19 mouse cellular contexts compared by ENCODE assay signal in the genomic region with DNA sequence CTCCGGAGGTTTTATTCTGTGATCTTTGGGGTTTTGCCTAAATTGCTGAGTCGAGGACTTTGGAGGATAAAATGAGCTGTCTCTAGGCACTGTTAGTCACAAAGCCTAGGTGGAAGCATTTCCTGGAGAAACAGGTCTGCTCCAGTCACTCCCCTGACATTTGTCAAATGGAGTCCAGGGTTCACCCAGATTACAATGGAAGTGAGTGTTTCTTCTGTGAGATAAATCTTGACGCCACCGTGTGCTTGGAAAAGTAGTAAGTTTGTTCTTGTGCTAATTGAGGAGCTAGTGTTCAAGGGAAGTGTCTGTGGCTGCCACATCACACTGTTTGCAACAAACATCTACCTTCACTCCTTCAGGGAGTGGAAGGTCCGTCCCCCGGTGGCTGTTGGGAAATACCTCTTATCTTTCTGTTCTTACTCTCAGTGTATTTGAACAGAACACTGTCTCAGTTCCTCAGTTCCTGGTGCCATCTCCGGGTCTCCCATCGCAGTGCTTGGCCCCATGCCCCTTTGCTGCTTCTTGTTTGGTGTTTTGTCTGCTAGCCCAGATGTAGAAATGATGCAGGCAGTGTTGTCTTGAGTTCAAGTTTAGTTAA.
DNase-seq lines count a peak whose midpoint lies in the region; ATAC-seq lines count a peak whose summit lies in the region.
"Had no signal": no experiment of that assay in that cellular context is flagged by ENCODE, and none has a peak within 500 bp of the region (broad histone marks: within the 10 kb centered on the region; RNA-seq: fewer than 3 reads in every experiment).

No protein-coding gene starts in this region.

- DNase-seq in R1 (ENCODE audit: low read depth, low spot score): peak; percentile 26
- peak; percentile 71 for DNase-seq in intestine, embryonic 14.5 days (ENCODE audit: low spot score)
- DNase-seq in large intestine, adult 2 months (ENCODE audit: low read depth, low spot score): peak; percentile 52
- DNase-seq in cerebellum, adult 18-20 months: no peak
- DNase-seq in frontal cortex, postnatal 14 days (ENCODE audit: low spot score in 2 of 2): no peak
- DNase-seq in left cerebral cortex, postnatal 4 days: no peak
- DNase-seq in right cerebral cortex, postnatal 14 days: no peak
- DNase-seq: adrenal gland, postnatal 14 days; cerebellum, adult 11-12 months; cerebellum, postnatal 14 days; embryo, embryonic 11 days; gastrocnemius, postnatal 10 days; heart, postnatal 36 days had no signal

- no peak overlapping the region for H3K9ac ChIP-seq in intestine, embryonic 14.5 days (ENCODE audit: low read length)
- H3K9ac ChIP-seq in stomach, embryonic 16.5 days (ENCODE audit: low read length): no peak overlapping the region
- H3K9ac ChIP-seq: embryonic facial prominence, embryonic 15.5 days; forebrain, embryonic 15.5 days; heart, embryonic 13.5 days; hindbrain, embryonic 15.5 days had no signal

- no peaks in the 10 kb centered on the region for H3K27me3 ChIP-seq in intestine, embryonic 14.5 days (replicated peaks; ENCODE audit: control insufficient read depth, insufficient read depth, low read length)
- no peaks in the 10 kb centered on the region for H3K27me3 ChIP-seq in stomach, embryonic 16.5 days (ENCODE audit: control insufficient read depth, insufficient read depth, low read length)
- H3K27me3 ChIP-seq: embryonic facial prominence, embryonic 15.5 days; forebrain, embryonic 15.5 days; heart, embryonic 13.5 days; hindbrain, embryonic 15.5 days had no signal

- intact Hi-C loops in left cerebral cortex, postnatal 4 days (cut with DNase I): no loop called here

- H3K4me3 ChIP-seq in intestine, embryonic 14.5 days (ENCODE audit: low read depth, low read length): no peak overlapping the region
- H3K4me3 ChIP-seq in stomach, embryonic 16.5 days (replicated peaks; ENCODE audit: low read length): no peak overlapping the region
- H3K4me3 ChIP-seq: embryonic facial prominence, embryonic 15.5 days; erythroblast, embryonic 14.5 days; forebrain, embryonic 15.5 days; heart, embryonic 13.5 days; hindbrain, embryonic 15.5 days had no signal

- 55% methylated on average over 8 of the region's 8 CpGs for WGBS in intestine, embryonic 14.5 days
- WGBS in large intestine, adult 2 months: 28% methylated on average over 8 of the region's 8 CpGs
- 40% methylated on average over 8 of the region's 8 CpGs for WGBS in stomach, embryonic 16.5 days

- no peak overlapping the region for H3K4me2 ChIP-seq in intestine, embryonic 14.5 days (ENCODE audit: low read length)
- no peak overlapping the region for H3K4me2 ChIP-seq in stomach, embryonic 16.5 days (ENCODE audit: low read depth, low read length)
- H3K4me2 ChIP-seq: embryonic facial prominence, embryonic 15.5 days; forebrain, embryonic 15.5 days; heart, embryonic 13.5 days; hindbrain, embryonic 15.5 days had no signal

- no peaks in the 10 kb centered on the region for H3K4me1 ChIP-seq in intestine, embryonic 14.5 days (replicated peaks; ENCODE audit: control insufficient read depth, insufficient read depth, low read length)
- no peaks in the 10 kb centered on the region for H3K4me1 ChIP-seq in stomach, embryonic 16.5 days (ENCODE audit: control insufficient read depth, insufficient read depth, low read length)
- H3K4me1 ChIP-seq: embryonic facial prominence, embryonic 15.5 days; forebrain, embryonic 15.5 days; heart, embryonic 13.5 days; hindbrain, embryonic 15.5 days had no signal

- H3K36me3 ChIP-seq in intestine, embryonic 14.5 days (ENCODE audit: control insufficient read depth, insufficient read depth, low read length): no peaks in the 10 kb centered on the region
- no peaks in the 10 kb centered on the region for H3K36me3 ChIP-seq in stomach, embryonic 16.5 days (ENCODE audit: control insufficient read depth, insufficient read depth, low read length)
- H3K36me3 ChIP-seq: embryonic facial prominence, embryonic 15.5 days; forebrain, embryonic 15.5 days; heart, embryonic 13.5 days; hindbrain, embryonic 15.5 days had no signal

- 0 out of 2 replicates have a peak, but pooled peaks have one; percentile 50 for ATAC-seq in intestine, embryonic 14.5 days (replicated peaks; ENCODE audit: low FRiP score, low TSS enrichment, low read depth)
- ATAC-seq in stomach, embryonic 16.5 days (ENCODE audit: insufficient read depth, low FRiP score): peak; percentile 77
- ATAC-seq: forebrain, embryonic 15.5 days had no signal

- peak overlapping the region; percentile 20; the same call in 1 of the 2 replicates for H3K27ac ChIP-seq in intestine, embryonic 14.5 days (ENCODE audit: low read depth)
- H3K27ac ChIP-seq in stomach, embryonic 16.5 days (ENCODE audit: low read length): peak overlapping the region; percentile 83
- H3K27ac ChIP-seq: embryonic facial prominence, embryonic 15.5 days; forebrain, embryonic 15.5 days; heart, embryonic 13.5 days; hindbrain, embryonic 15.5 days had no signal

- no peaks in the 10 kb centered on the region for H3K9me3 ChIP-seq in intestine, embryonic 14.5 days (ENCODE audit: control insufficient read depth, low read length)
- H3K9me3 ChIP-seq in stomach, embryonic 16.5 days (replicated peaks; ENCODE audit: control insufficient read depth, low read length): no peaks in the 10 kb centered on the region
- H3K9me3 ChIP-seq: embryonic facial prominence, embryonic 15.5 days; forebrain, embryonic 15.5 days; heart, embryonic 13.5 days; hindbrain, embryonic 15.5 days had no signal

Comparison
In these comparisons a context has a peak if more than half of its experiments do, and no peak if none do; other contexts are left out.
1. DNase-seq: peak in R1 (single experiment), intestine, embryonic 14.5 days (single experiment) and large intestine, adult 2 months (single experiment); none in cerebellum, adult 18-20 months (0 of 2), frontal cortex, postnatal 14 days (0 of 2), left cerebral cortex, postnatal 4 days (single experiment) and right cerebral cortex, postnatal 14 days (single experiment).